Mouse (Mus musculus) G1E (cell line): Measurements from ENCODE around the gene Tmem98.

ENCODE experiments used
- CTCF ChIP-seq: IDR thresholded peaks from 2 replicates; pipeline ENCODE4 v1.5.1; 2012; ENCODE audit warnings: low read depth, low read length, inconsistent platforms, mixed read lengths
- GATA1 ChIP-seq: IDR thresholded peaks from 2 replicates; pipeline ENCODE4 v1.6.1; 2012; ENCODE audit warnings: borderline replicate concordance, low read length, inconsistent platforms, mixed read lengths
- TAL1 ChIP-seq: conservative IDR thresholded peaks from 2 replicates; pipeline ENCODE4 v1.6.1; 2012; ENCODE audit warnings: low read depth, low read length, inconsistent platforms, mixed read lengths

- no peak for TF ChIP-seq CTCF
- TF ChIP-seq GATA1, result no peak
- TF ChIP-seq TAL1, result no peak
Measured at GRCm38 (mm10) chr11:80799979-80800378, 10.0 kb upstream of the Tmem98 start.
